Mouse (Mus musculus) heart, adult 2 months (tissue): ENCODE measurements around the gene Acot1.
"Not testable (repeated sequence)": the region's sequence is repeated elsewhere in the genome, so short reads cannot be mapped to it uniquely, and the experiment has no call there.

Source experiments
- CTCF ChIP-seq: fragments of 200-600 bp; IDR thresholded peaks from 2 replicates; pipeline ENCODE4 v1.8.1; 2022; ENCODE audit warnings: antibody characterized with exemption, mild to moderate bottlenecking, moderate library complexity
- POLR2A ChIP-seq: fragments of 200-500 bp; IDR thresholded peaks from 2 replicates; pipeline ENCODE4 v1.6.1; 2011; ENCODE audit warnings: mild to moderate bottlenecking, low read depth, low read length, control low read depth; ENCODE audit not compliant: insufficient read depth

DNA sequence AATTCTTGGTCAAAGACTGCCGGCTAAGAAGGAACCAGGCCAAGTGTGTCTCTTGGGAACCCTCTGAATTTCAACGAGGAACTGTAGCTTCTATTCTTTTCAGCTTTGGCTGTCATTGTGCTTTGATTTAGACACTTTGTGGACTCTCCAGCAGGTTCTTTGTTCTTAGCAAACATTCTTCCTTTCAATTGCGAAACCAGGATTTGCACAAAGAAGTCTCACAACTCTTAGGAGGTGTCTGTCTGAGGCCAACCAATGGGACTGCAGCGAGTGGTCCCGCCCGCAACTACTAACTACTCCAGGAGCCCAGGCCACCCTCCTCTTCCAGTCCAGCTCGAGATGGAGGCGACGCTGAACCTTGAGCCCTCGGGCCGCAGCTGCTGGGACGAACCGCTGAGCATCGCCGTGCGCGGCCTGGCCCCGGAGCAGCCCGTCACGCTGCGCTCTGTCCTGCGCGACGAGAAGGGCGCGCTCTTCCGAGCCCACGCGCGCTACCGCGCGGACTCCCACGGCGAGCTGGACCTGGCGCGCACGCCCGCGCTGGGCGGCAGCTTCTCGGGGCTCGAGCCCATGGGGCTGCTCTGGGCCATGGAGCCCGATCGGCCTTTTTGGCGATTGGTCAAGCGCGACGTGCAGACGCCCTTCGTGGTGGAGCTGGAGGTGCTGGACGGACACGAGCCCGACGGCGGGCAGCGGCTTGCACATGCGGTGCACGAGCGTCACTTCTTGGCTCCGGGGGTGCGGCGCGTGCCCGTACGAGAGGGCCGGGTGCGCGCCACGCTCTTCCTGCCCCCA lies at the start of gene Acot1:
- TF ChIP-seq POLR2A, result peak; percentile 76
- not testable (repeated sequence) for TF ChIP-seq CTCF
